Mouse (Mus musculus): ENCODE results near the gene Fam171a2.

- no peak for TF ChIP-seq CTCF (IDR thresholded peaks at IDR 0.05; ENCODE audit: control insufficient read depth, insufficient read depth, low read length)
- no peak for TF ChIP-seq POLR2A (IDR thresholded peaks at IDR 0.05; ENCODE audit: borderline replicate concordance, control insufficient read depth, low read depth, low read length)
These were observed 17.9 kb downstream of the Fam171a2 start for GRCm38 (mm10) chr11:102429551-102429950.

All from bone marrow, adult 2 months (tissue).